Mouse (Mus musculus): ENCODE results near the gene Dgkg. TPM values are rescaled to one million over a fixed set of nuclear protein-coding genes. Genes with fewer than 3 reads are reported as not detected.

The Dgkg gene
- polyA plus RNA-seq, 1 experiment from 2014 or later: 1.4 TPM

DNA sequence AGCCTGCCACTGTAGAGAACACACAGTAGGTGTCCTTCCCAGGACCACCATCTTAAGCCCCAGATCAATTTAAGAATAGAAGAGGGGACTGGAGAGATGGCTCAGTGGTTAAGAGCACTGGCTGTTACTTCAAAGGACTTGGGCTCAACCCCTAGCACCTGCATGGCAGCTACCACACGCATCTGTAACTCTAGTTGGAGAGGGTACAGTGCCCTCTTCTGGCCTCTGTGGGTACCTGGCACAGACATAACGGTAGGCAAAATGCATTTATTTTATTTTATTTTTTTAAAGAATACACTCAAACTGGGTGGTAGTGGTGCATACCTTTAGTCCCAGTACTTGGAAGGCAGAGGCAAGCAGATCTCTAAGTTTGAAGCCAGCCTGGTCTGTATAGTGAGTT, 102.0 kb downstream of the Dgkg start:
- no peaks in the 10 kb centered on the region for H3K9me3 ChIP-seq (ENCODE audit: control insufficient read depth, low read length)
- H3K9ac ChIP-seq (ENCODE audit: low read depth, low read length): no peak overlapping the region
- DNase-seq (ENCODE audit: low spot score) (no peak), ATAC-seq (ENCODE audit: low read depth) (no peak)
- 38% methylated on average over 2 of the region's 2 CpGs for WGBS
- H3K27me3 ChIP-seq (replicated peaks; ENCODE audit: control insufficient read depth, insufficient read depth, low read length): no peaks in the 10 kb centered on the region
- H3K4me3 ChIP-seq (ENCODE audit: low read depth, low read length): no peak overlapping the region
- peaks cover 6% of the 10 kb centered on the region; the same call in 1 of the 2 replicates for H3K4me1 ChIP-seq (ENCODE audit: control insufficient read depth, insufficient read depth, low read length)
- no peak overlapping the region for H3K27ac ChIP-seq (replicated peaks; ENCODE audit: low read depth, low read length)
- no peak overlapping the region for H3K4me2 ChIP-seq (ENCODE audit: low read depth, low read length)
- no peaks in the 10 kb centered on the region for H3K36me3 ChIP-seq (ENCODE audit: control insufficient read depth, insufficient read depth, low read length)

GRCm38 (mm10) chr16:22552351-22552750, 104.7 kb downstream of the Dgkg start:
- DNase-seq (ENCODE audit: low spot score): peak; percentile 31
- H3K27me3 ChIP-seq (replicated peaks; ENCODE audit: control insufficient read depth, insufficient read depth, low read length): no peaks in the 10 kb centered on the region
- H3K9me3 ChIP-seq (ENCODE audit: control insufficient read depth, low read length): no peaks in the 10 kb centered on the region
- no peak for ATAC-seq (ENCODE audit: low read depth)
- no peaks in the 10 kb centered on the region for H3K36me3 ChIP-seq (ENCODE audit: control insufficient read depth, insufficient read depth, low read length)
- H3K4me2 ChIP-seq (ENCODE audit: low read depth, low read length): no peak overlapping the region
- H3K9ac ChIP-seq (ENCODE audit: low read depth, low read length): no peak overlapping the region
- no peak overlapping the region for H3K27ac ChIP-seq (replicated peaks; ENCODE audit: low read depth, low read length)
- WGBS: 57% methylated on average over 9 of the region's 9 CpGs
- peaks cover 12% of the 10 kb centered on the region for H3K4me1 ChIP-seq (ENCODE audit: control insufficient read depth, insufficient read depth, low read length)
- no peak overlapping the region for H3K4me3 ChIP-seq (ENCODE audit: low read depth, low read length)

DNA sequence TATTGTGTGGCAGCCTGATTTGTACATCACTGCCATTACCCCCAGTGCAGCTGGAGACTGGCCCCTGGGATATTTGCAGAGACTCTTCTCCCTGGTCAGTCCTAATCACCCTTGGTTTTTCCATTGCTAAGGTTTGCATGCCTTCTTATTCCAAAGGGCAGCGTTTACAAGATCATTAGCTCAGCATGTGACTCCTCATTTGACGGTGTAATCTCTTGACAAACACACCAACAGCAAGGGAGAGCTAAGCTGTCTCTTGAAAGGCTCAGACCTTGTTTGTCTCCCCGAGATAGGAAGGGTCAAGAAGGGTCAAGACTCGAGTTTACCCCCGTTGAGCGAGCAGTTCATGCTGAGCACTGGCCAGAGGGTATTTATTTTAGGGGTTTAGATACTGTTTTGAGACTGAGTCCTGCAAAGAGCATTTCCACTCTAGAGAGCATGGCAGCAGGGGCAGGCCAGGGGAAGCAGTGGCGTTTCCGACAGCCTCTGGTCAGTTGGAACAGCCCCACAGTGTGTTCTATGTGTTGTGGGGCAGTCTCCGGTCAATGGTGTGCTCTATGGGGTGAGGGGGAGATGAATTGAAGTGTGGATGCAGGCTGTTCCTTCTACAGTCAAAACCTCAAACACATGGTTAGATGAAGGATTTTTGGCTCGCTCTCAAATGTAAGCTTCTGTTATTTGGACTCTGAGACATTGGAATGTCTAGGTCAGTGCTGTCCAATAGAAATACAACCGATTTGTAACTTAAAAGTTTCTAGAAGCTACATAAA, 105.6 kb downstream of the Dgkg start:
- no peak for ATAC-seq (ENCODE audit: low read depth)
- no peak overlapping the region for H3K4me2 ChIP-seq (ENCODE audit: low read depth, low read length)

GRCm38 (mm10) chr16:22549346-22549745, 107.7 kb downstream of the Dgkg start:
- no peaks in the 10 kb centered on the region for H3K27me3 ChIP-seq (replicated peaks; ENCODE audit: control insufficient read depth, insufficient read depth, low read length)
- 0 out of 2 replicates have a peak overlapping the region, but pooled peaks have one; percentile 75 for H3K4me2 ChIP-seq (ENCODE audit: low read depth, low read length)
- ATAC-seq (ENCODE audit: low read depth): no peak
- no peak for DNase-seq (ENCODE audit: low spot score)
- no peaks in the 10 kb centered on the region for H3K36me3 ChIP-seq (ENCODE audit: control insufficient read depth, insufficient read depth, low read length)
- peaks cover 28% of the 10 kb centered on the region for H3K4me1 ChIP-seq (ENCODE audit: control insufficient read depth, insufficient read depth, low read length)
- H3K4me3 ChIP-seq (ENCODE audit: low read depth, low read length): no peak overlapping the region
- no peaks in the 10 kb centered on the region for H3K9me3 ChIP-seq (ENCODE audit: control insufficient read depth, low read length)
- 87% methylated on average over 5 of the region's 5 CpGs for WGBS
- H3K27ac ChIP-seq (replicated peaks; ENCODE audit: low read depth, low read length): no peak overlapping the region
- no peak overlapping the region for H3K9ac ChIP-seq (ENCODE audit: low read depth, low read length)

More for the DNA sequence above, 105.6 kb downstream of the Dgkg start:
- H3K9me3 ChIP-seq (ENCODE audit: control insufficient read depth, low read length): no peaks in the 10 kb centered on the region
- H3K27me3 ChIP-seq (replicated peaks; ENCODE audit: control insufficient read depth, insufficient read depth, low read length): no peaks in the 10 kb centered on the region
- H3K4me3 ChIP-seq (ENCODE audit: low read depth, low read length): no peak overlapping the region
- peak; percentile 51 for DNase-seq (ENCODE audit: low spot score)
- H3K9ac ChIP-seq (ENCODE audit: low read depth, low read length): no peak overlapping the region
- 19% methylated on average over 11 of the region's 11 CpGs for WGBS
- H3K27ac ChIP-seq (replicated peaks; ENCODE audit: low read depth, low read length): no peak overlapping the region
- H3K4me1 ChIP-seq (ENCODE audit: control insufficient read depth, insufficient read depth, low read length): peaks cover 12% of the 10 kb centered on the region
- no peaks in the 10 kb centered on the region for H3K36me3 ChIP-seq (ENCODE audit: control insufficient read depth, insufficient read depth, low read length)

GRCm38 (mm10) chr16:22548167-22549080, 108.6 kb downstream of the Dgkg start:
- 9% methylated on average over 26 of the region's 26 CpGs for WGBS

DNA sequence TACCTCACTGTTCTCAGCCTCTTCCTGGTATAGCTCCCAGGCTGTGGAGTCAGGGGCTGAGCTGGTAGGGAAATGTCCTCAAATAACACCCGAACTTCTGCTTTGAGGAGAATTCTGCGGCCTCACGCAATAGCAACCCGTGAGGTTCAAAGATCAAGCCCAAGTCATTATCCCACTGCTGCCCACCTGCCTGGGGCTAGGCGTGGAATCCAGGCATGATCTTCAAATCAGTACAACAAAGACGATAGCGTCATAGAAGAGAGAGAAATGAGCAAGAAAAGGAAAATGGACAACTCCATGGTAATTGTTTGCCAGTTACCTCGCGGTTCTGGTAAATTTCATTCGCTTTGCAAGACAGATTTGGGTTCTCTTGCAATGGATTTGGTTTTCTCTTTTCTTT, 109.3 kb downstream of the Dgkg start:
- H3K9me3 ChIP-seq (ENCODE audit: control insufficient read depth, low read length): no peaks in the 10 kb centered on the region
- no peak overlapping the region for H3K27ac ChIP-seq (replicated peaks; ENCODE audit: low read depth, low read length)
- peak overlapping the region; percentile 40; the same call in 1 of the 2 replicates for H3K4me3 ChIP-seq (ENCODE audit: low read depth, low read length)
- DNase-seq (ENCODE audit: low spot score) (no peak), ATAC-seq (ENCODE audit: low read depth) (no peak)
- no peak overlapping the region; the same call in 1 of the 2 replicates for H3K9ac ChIP-seq (ENCODE audit: low read depth, low read length)
- H3K36me3 ChIP-seq (ENCODE audit: control insufficient read depth, insufficient read depth, low read length): no peaks in the 10 kb centered on the region
- H3K27me3 ChIP-seq (replicated peaks; ENCODE audit: control insufficient read depth, insufficient read depth, low read length): no peaks in the 10 kb centered on the region
- WGBS: 59% methylated on average over 10 of the region's 10 CpGs
- H3K4me1 ChIP-seq (ENCODE audit: control insufficient read depth, insufficient read depth, low read length): peaks cover 22% of the 10 kb centered on the region
- H3K4me2 ChIP-seq (ENCODE audit: low read depth, low read length): peak overlapping the region; percentile 75

More at GRCm38 (mm10) chr16:22548167-22549080, 108.6 kb downstream of the Dgkg start:
- DNase-seq (ENCODE audit: low spot score): peak; percentile 94
- Histone ChIP-seq H3K4me3 (ENCODE audit: low read depth, low read length) (peak overlapping the region; percentile 40), H3K36me3 (ENCODE audit: control insufficient read depth, insufficient read depth, low read length) (no peaks in the 10 kb centered on the region), H3K9ac (ENCODE audit: low read depth, low read length) (peak overlapping the region; percentile 66), H3K27ac (replicated peaks; ENCODE audit: low read depth, low read length) (0 out of 2 replicates have a peak overlapping the region, but pooled peaks have one; percentile 50), H3K4me1 (ENCODE audit: control insufficient read depth, insufficient read depth, low read length) (peaks cover 22% of the 10 kb centered on the region), H3K9me3 (ENCODE audit: control insufficient read depth, low read length) (no peaks in the 10 kb centered on the region), H3K27me3 (replicated peaks; ENCODE audit: control insufficient read depth, insufficient read depth, low read length) (no peaks in the 10 kb centered on the region), H3K4me2 (ENCODE audit: low read depth, low read length) (peak overlapping the region; percentile 75)
- peak; percentile 87 for ATAC-seq (ENCODE audit: low read depth)

- Histone ChIP-seq H3K4me1 (ENCODE audit: control insufficient read depth, insufficient read depth, low read length) (peaks cover 22% of the 10 kb centered on the region), H3K4me3 (ENCODE audit: low read depth, low read length) (no peak overlapping the region), H3K9me3 (ENCODE audit: control insufficient read depth, low read length) (no peaks in the 10 kb centered on the region), H3K27me3 (replicated peaks; ENCODE audit: control insufficient read depth, insufficient read depth, low read length) (no peaks in the 10 kb centered on the region), H3K27ac (replicated peaks; ENCODE audit: low read depth, low read length) (peak overlapping the region; percentile 44; the same call in 1 of the 2 replicates), H3K36me3 (ENCODE audit: control insufficient read depth, insufficient read depth, low read length) (no peaks in the 10 kb centered on the region), H3K9ac (ENCODE audit: low read depth, low read length) (no peak overlapping the region), H3K4me2 (ENCODE audit: low read depth, low read length) (no peak overlapping the region)
- WGBS: 47% methylated on average over 8 of the region's 8 CpGs
- DNase-seq (ENCODE audit: low spot score) (peak; percentile 40), ATAC-seq (ENCODE audit: low read depth) (no peak)
Observed at GRCm38 (mm10) chr16:22545799-22546198, 111.2 kb downstream of the Dgkg start.

- ATAC-seq (ENCODE audit: low read depth) (peak; percentile 70), DNase-seq (ENCODE audit: low spot score) (peak; percentile 91)
- WGBS: 21% methylated on average over 3 of the region's 3 CpGs
- Histone ChIP-seq H3K27me3 (replicated peaks; ENCODE audit: control insufficient read depth, insufficient read depth, low read length) (no peaks in the 10 kb centered on the region), H3K36me3 (ENCODE audit: control insufficient read depth, insufficient read depth, low read length) (no peaks in the 10 kb centered on the region), H3K4me3 (ENCODE audit: low read depth, low read length) (no peak overlapping the region), H3K4me2 (ENCODE audit: low read depth, low read length) (no peak overlapping the region; the same call in 1 of the 2 replicates), H3K27ac (replicated peaks; ENCODE audit: low read depth, low read length) (peak overlapping the region; percentile 44), H3K4me1 (ENCODE audit: control insufficient read depth, insufficient read depth, low read length) (peaks cover 22% of the 10 kb centered on the region), H3K9me3 (ENCODE audit: control insufficient read depth, low read length) (no peaks in the 10 kb centered on the region), H3K9ac (ENCODE audit: low read depth, low read length) (no peak overlapping the region)
Observed at GRCm38 (mm10) chr16:22545016-22545561, 111.9 kb downstream of the Dgkg start.

Data from embryonic facial prominence, embryonic 14.5 days (tissue).